Mouse (Mus musculus): Measurements from ENCODE around the gene Sgtb. TPM values are rescaled to one million over a fixed set of nuclear protein-coding genes. Genes with fewer than 3 reads are reported as not detected.
A peak's percentile ranks its signal among the peaks of the same experiment; 100 is the strongest.

Gene Sgtb
- polyA plus RNA-seq, 1 experiment: 0.16 TPM

GRCm38 (mm10) chr13:104177796-104178649 lies 68.5 kb downstream of the Sgtb start, which contains the start of gene Trappc13:
TSS of gene Trappc13 (minus strand) at chr13:104178469.
- Histone ChIP-seq H3K27ac (ENCODE audit: insufficient read depth, low read length) (peak within 1 kb of the TSS; percentile 90), H3K27me3 (ENCODE audit: control insufficient read depth, insufficient read depth, low read length) (no peaks in the 10 kb centered on the region), H3K4me3 (ENCODE audit: extremely low read depth, insufficient read depth, insufficient read length) (peak within 1 kb of the TSS; percentile 99), H3K36me3 (ENCODE audit: control insufficient read depth, insufficient read depth, low read length) (peaks cover 1% of the 10 kb centered on the region; the same call in 1 of the 2 replicates), H3K4me1 (ENCODE audit: control insufficient read depth, insufficient read depth, insufficient read length) (peaks cover 5% of the 10 kb centered on the region)
- WGBS: under 1% methylated on average over 32 of the region's 32 CpGs
- DNase-seq (ENCODE audit: low read depth in 1 of 2, low spot score in 2 of 2): peak in 1 of 2 experiments; percentile 72
- no peak for TF ChIP-seq CTCF (IDR thresholded peaks at IDR 0.05; ENCODE audit: extremely low read depth, insufficient read depth, insufficient read length, insufficient replicate concordance)

- WGBS: under 1% methylated on average over 38 of the region's 38 CpGs
- H3K4me1 ChIP-seq (ENCODE audit: control insufficient read depth, insufficient read depth, insufficient read length): peaks cover 5% of the 10 kb centered on the region
- H3K36me3 ChIP-seq (ENCODE audit: control insufficient read depth, insufficient read depth, low read length): peaks cover 1% of the 10 kb centered on the region; the same call in 1 of the 2 replicates
These were observed 69.1 kb downstream of the Sgtb start, which contains the start of gene Trim23 for GRCm38 (mm10) chr13:104178650-104179121. TSS of gene Trim23 (plus strand) at chr13:104178797.

GRCm38 (mm10) chr13:104179176-104179888 lies 69.8 kb downstream of the Sgtb start:
- Histone ChIP-seq H3K27me3 (ENCODE audit: control insufficient read depth, insufficient read depth, low read length) (no peaks in the 10 kb centered on the region), H3K4me1 (ENCODE audit: control insufficient read depth, insufficient read depth, insufficient read length) (peaks cover 5% of the 10 kb centered on the region), H3K4me3 (ENCODE audit: extremely low read depth, insufficient read depth, insufficient read length) (peak overlapping the region; percentile 99), H3K36me3 (ENCODE audit: control insufficient read depth, insufficient read depth, low read length) (peaks cover 1% of the 10 kb centered on the region; the same call in 1 of the 2 replicates), H3K27ac (ENCODE audit: insufficient read depth, low read length) (peak overlapping the region; percentile 81)
- no peak for TF ChIP-seq POLR2A (IDR thresholded peaks at IDR 0.05; ENCODE audit: low read depth, low read length)
- TF ChIP-seq CTCF (IDR thresholded peaks at IDR 0.05; ENCODE audit: extremely low read depth, insufficient read depth, insufficient read length, insufficient replicate concordance): no peak
- DNase-seq (ENCODE audit: low read depth in 1 of 2, low spot score in 2 of 2): no peak
- 20% methylated on average over 13 of the region's 13 CpGs for WGBS

More at GRCm38 (mm10) chr13:104178650-104179121, 69.1 kb downstream of the Sgtb start, which contains the start of gene Trim23:
- H3K27me3 ChIP-seq (ENCODE audit: control insufficient read depth, insufficient read depth, low read length): no peaks in the 10 kb centered on the region
- DNase-seq (ENCODE audit: low read depth in 1 of 2, low spot score in 2 of 2): peak; percentile 95 to 96
- H3K4me3 ChIP-seq (ENCODE audit: extremely low read depth, insufficient read depth, insufficient read length): peak within 1 kb of the TSS; percentile 99
- H3K27ac ChIP-seq (ENCODE audit: insufficient read depth, low read length): peak within 1 kb of the TSS; percentile 90
- TF ChIP-seq POLR2A (IDR thresholded peaks at IDR 0.05; ENCODE audit: low read depth, low read length): peak; percentile 64
- no peak for TF ChIP-seq CTCF (IDR thresholded peaks at IDR 0.05; ENCODE audit: extremely low read depth, insufficient read depth, insufficient read length, insufficient replicate concordance)

- Histone ChIP-seq H3K4me3 (ENCODE audit: extremely low read depth, insufficient read depth, insufficient read length) (no peak overlapping the region), H3K36me3 (ENCODE audit: control insufficient read depth, insufficient read depth, low read length) (peaks cover 18% of the 10 kb centered on the region), H3K27me3 (ENCODE audit: control insufficient read depth, insufficient read depth, low read length) (no peaks in the 10 kb centered on the region), H3K27ac (ENCODE audit: insufficient read depth, low read length) (no peak overlapping the region), H3K4me1 (ENCODE audit: control insufficient read depth, insufficient read depth, insufficient read length) (no peaks in the 10 kb centered on the region)
- TF ChIP-seq POLR2A (IDR thresholded peaks at IDR 0.05; ENCODE audit: low read depth, low read length) (no peak), CTCF (IDR thresholded peaks at IDR 0.05; ENCODE audit: extremely low read depth, insufficient read depth, insufficient read length, insufficient replicate concordance) (no peak)
- no peak for DNase-seq (ENCODE audit: low read depth in 1 of 2, low spot score in 2 of 2)
- 90% methylated on average over 4 of the region's 4 CpGs for WGBS
These were observed 77.8 kb downstream of the Sgtb start for GRCm38 (mm10) chr13:104187357-104187756.

Other genes starting within 250 kb of the Sgtb start
- 5.8 and 6.2 TPM in 2 replicates for gene Erbin, start 189.2 kb upstream of the Sgtb start, polyA plus RNA-seq (2012; rRNA removed)
- gene Nln, start 127 bp upstream of the Sgtb start, polyA plus RNA-seq (2012; rRNA removed): 3.2 and 3.7 TPM in 2 replicates
- gene Trappc13, start 68.7 kb downstream of the Sgtb start, polyA plus RNA-seq (2012; rRNA removed): 2.8 and 3.0 TPM in 2 replicates
- gene Trim23, start 69.1 kb downstream of the Sgtb start, polyA plus RNA-seq (2012; rRNA removed): 1.2 and 1.5 TPM in 2 replicates
- gene Cenpk, start 118.9 kb downstream of the Sgtb start, polyA plus RNA-seq (2012; rRNA removed): 0.13 and 0.21 TPM in 2 replicates
- 0.67 and 1.1 TPM in 2 replicates for gene Ppwd1, start 119.1 kb downstream of the Sgtb start, polyA plus RNA-seq (2012; rRNA removed)
- 2.4 and 2.9 TPM in 2 replicates for gene Adamts6, start 178.1 kb downstream of the Sgtb start, polyA plus RNA-seq (2012; rRNA removed)